Mouse (Mus musculus): ENCODE results near the gene Emx2.

DNA sequence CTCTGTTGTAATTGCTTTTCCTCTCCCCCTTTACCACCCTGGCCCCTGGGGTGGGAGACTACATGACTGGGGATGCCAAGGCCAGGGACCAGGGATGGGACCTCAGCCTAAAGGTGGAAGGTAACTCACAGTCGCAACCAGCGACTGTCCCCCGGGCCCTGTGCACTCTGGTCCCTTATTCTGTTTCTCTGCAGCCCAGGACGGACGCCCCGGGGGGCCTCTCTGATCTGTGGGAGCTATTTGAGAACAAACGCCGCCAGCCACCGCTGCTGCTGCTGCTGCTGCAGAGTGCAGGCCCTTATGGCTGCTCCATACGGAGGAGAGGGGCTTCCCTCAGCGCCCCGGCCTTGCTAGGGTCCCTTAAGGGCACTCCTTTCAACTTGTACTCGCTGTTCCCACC lies 12.7 kb downstream of the Emx2 start:
- TF ChIP-seq CTCF (IDR thresholded peaks at IDR 0.05; ENCODE audit: extremely low read depth, insufficient read depth, insufficient read length, insufficient replicate concordance) (no peak), POLR2A (IDR thresholded peaks at IDR 0.05; ENCODE audit: low read depth, low read length) (no peak)
